Mouse (Mus musculus) MEL (cell line): Measurements from ENCODE around the gene Slc6a20b. TPM values are rescaled to one million over a fixed set of nuclear protein-coding genes. Genes with fewer than 3 reads are reported as not detected.
"Not testable (repeated sequence)": the region's sequence is repeated elsewhere in the genome, so short reads cannot be mapped to it uniquely, and the experiment has no call there.

Source experiments
- DNase-seq: peaks from one replicate; pipeline ENCODE4 v3.0.0; 2011; ENCODE audit warnings: low read depth, low spot score
- H3K27ac ChIP-seq: 2 replicates; pipeline ENCODE4 v1.5.1; 2012; ENCODE audit warnings: low read depth, mild to moderate bottlenecking, control low read depth, low read length, moderate library complexity; ENCODE audit not compliant: control insufficient read depth
- H3K27me3 ChIP-seq, 2 experiments: fragments of 150-350 bp in 1 of 2; sonication (generic) in 1 of 2; 2 replicates each; pipeline ENCODE4 v1.6.1; 2012; ENCODE audit warnings: low read length in 2 of 2, mild to moderate bottlenecking in 2 of 2, improper control_type of control experiment in 1 of 2, moderate library complexity in 1 of 2; ENCODE audit not compliant: insufficient read depth in 2 of 2, control insufficient read depth in 1 of 2
- H3K36me3 ChIP-seq, 2 experiments: 2 replicates each; pipeline ENCODE4 v1.6.1; 2012 to 2014; ENCODE audit warnings: low read length in 2 of 2, improper control_type of control experiment in 1 of 2, inconsistent platforms in 1 of 2, mild to moderate bottlenecking in 1 of 2; ENCODE audit not compliant: insufficient read depth in 2 of 2, control insufficient read depth in 1 of 2
- H3K4me1 ChIP-seq, 2 experiments: fragments of 150-350 bp in 1 of 2; sonication (generic) in 1 of 2; 2 replicates each; pipeline ENCODE4 v1.6.1; 2012; ENCODE audit warnings: low read length in 2 of 2, improper control_type of control experiment in 1 of 2, mild to moderate bottlenecking in 1 of 2; ENCODE audit not compliant: insufficient read depth in 2 of 2, control insufficient read depth in 1 of 2
- H3K4me3 ChIP-seq, 2 experiments: fragments of 150-350 bp in 1 of 2; sonication (generic) in 1 of 2; 2 replicates each; pipeline ENCODE4 v1.5.1; 2012; ENCODE audit warnings: low read depth in 2 of 2, low read length in 2 of 2, mild to moderate bottlenecking in 2 of 2, moderate library complexity in 2 of 2, control low read depth in 1 of 2, improper control_type of control experiment in 1 of 2; ENCODE audit not compliant: control insufficient read depth in 1 of 2, insufficient read depth in 1 of 2
- H3K79me2 ChIP-seq: 2 replicates; pipeline ENCODE4 v1.6.1; 2012; ENCODE audit warnings: mild to moderate bottlenecking, low read length, moderate library complexity; ENCODE audit not compliant: control insufficient read depth, poor library complexity, insufficient read depth
- H3K9ac ChIP-seq: 2 replicates; pipeline ENCODE4 v1.6.1; 2012; ENCODE audit warnings: low read depth, mild to moderate bottlenecking, control low read depth, low read length, moderate library complexity; ENCODE audit not compliant: control insufficient read depth, poor library complexity, severe bottlenecking
- H3K9me3 ChIP-seq: fragments of 150-350 bp; sonication (generic); replicated peaks from 2 replicates; pipeline ENCODE4 v1.6.1; 2012; ENCODE audit warnings: mild to moderate bottlenecking, low read length, improper control_type of control experiment, moderate library complexity; ENCODE audit not compliant: insufficient read depth
- BHLHE40 ChIP-seq: IDR thresholded peaks from 2 replicates; pipeline ENCODE4 v1.6.1; 2012; ENCODE audit warnings: low read depth, mild to moderate bottlenecking, inconsistent platforms, low read length, improper control_type of control experiment, borderline replicate concordance
- CTCF ChIP-seq, 3 experiments: IDR thresholded peaks in 2 of 3; conservative IDR thresholded peaks in 1 of 3; 2 replicates each; pipeline ENCODE4 v1.5.1; 2011 to 2012; ENCODE audit warnings: low read length in 3 of 3, low read depth in 2 of 3, mild to moderate bottlenecking in 2 of 3, improper control_type of control experiment in 1 of 3, inconsistent platforms in 1 of 3, mixed read lengths in 1 of 3, moderate library complexity in 1 of 3; ENCODE audit not compliant: control insufficient read depth in 1 of 3, insufficient read depth in 1 of 3, poor library complexity in 1 of 3, severe bottlenecking in 1 of 3
- ELF1 ChIP-seq: IDR thresholded peaks from 2 replicates; pipeline ENCODE4 v1.6.1; 2014; ENCODE audit warnings: low read depth, mild to moderate bottlenecking, inconsistent platforms, low read length, improper control_type of control experiment, moderate library complexity
- EP300 ChIP-seq, 2 experiments: IDR thresholded peaks; 2 replicates each; pipeline ENCODE4 v1.6.1; 2011; ENCODE audit warnings: improper control_type of control experiment in 2 of 2, low read length in 2 of 2, low read depth in 1 of 2, mild to moderate bottlenecking in 1 of 2
- ETS1 ChIP-seq: IDR thresholded peaks from 2 replicates; pipeline ENCODE4 v1.6.1; 2012; ENCODE audit warnings: low read depth, mild to moderate bottlenecking, inconsistent platforms, low read length, improper control_type of control experiment, moderate library complexity
- GABPA ChIP-seq: IDR thresholded peaks from 2 replicates; pipeline ENCODE4 v1.6.1; 2012; ENCODE audit warnings: low read depth, mild to moderate bottlenecking, inconsistent platforms, low read length, improper control_type of control experiment, moderate library complexity
- GATA1 ChIP-seq: IDR thresholded peaks from 2 replicates; pipeline ENCODE4 v1.6.1; 2011; ENCODE audit warnings: low read depth, low read length, improper control_type of control experiment
- KAT2A ChIP-seq: conservative IDR thresholded peaks from 2 replicates; pipeline ENCODE4 v1.6.1; 2012; ENCODE audit warnings: low read depth, low read length, improper control_type of control experiment, inconsistent platforms
- MAX ChIP-seq: IDR thresholded peaks from 2 replicates; pipeline ENCODE4 v1.6.1; 2011; ENCODE audit warnings: low read length, improper control_type of control experiment
- MAZ ChIP-seq: IDR thresholded peaks from 2 replicates; pipeline ENCODE4 v1.6.1; 2012; ENCODE audit warnings: low read depth, mild to moderate bottlenecking, inconsistent platforms, low read length, improper control_type of control experiment
- MYB ChIP-seq: IDR thresholded peaks from 2 replicates; pipeline ENCODE4 v1.6.1; 2011; ENCODE audit warnings: mild to moderate bottlenecking, low read depth, low read length, improper control_type of control experiment
- MYC ChIP-seq: IDR thresholded peaks from 2 replicates; pipeline ENCODE4 v1.6.1; 2011; ENCODE audit warnings: low read depth, mild to moderate bottlenecking, low read length, improper control_type of control experiment, moderate library complexity
- NELFE ChIP-seq: IDR thresholded peaks from 2 replicates; pipeline ENCODE4 v1.6.1; 2011; ENCODE audit warnings: low read depth, low read length, improper control_type of control experiment
- POLR2A ChIP-seq, 2 experiments: IDR thresholded peaks; 2 replicates each; pipeline ENCODE4 v1.6.1; 2011 to 2012; ENCODE audit warnings: low read length in 2 of 2, mild to moderate bottlenecking in 2 of 2, control low read depth in 1 of 2, improper control_type of control experiment in 1 of 2, low read depth in 1 of 2, moderate library complexity in 1 of 2; ENCODE audit not compliant: control insufficient read depth in 1 of 2, insufficient read depth in 1 of 2, poor library complexity in 1 of 2
- POLR2AphosphoS2 ChIP-seq: IDR thresholded peaks from 2 replicates; pipeline ENCODE4 v1.6.1; 2011; ENCODE audit warnings: low read length, improper control_type of control experiment
- POLR2AphosphoS5 ChIP-seq: IDR thresholded peaks from 2 replicates; pipeline ENCODE4 v1.6.1; 2012; ENCODE audit warnings: low read depth, borderline replicate concordance, mild to moderate bottlenecking, inconsistent platforms, low read length, moderate library complexity, mixed read lengths
- RAD21 ChIP-seq: IDR thresholded peaks from 2 replicates; pipeline ENCODE4 v1.6.1; 2011; ENCODE audit warnings: mild to moderate bottlenecking, low read depth, low read length, improper control_type of control experiment
- RCOR1 ChIP-seq: IDR thresholded peaks from 2 replicates; pipeline ENCODE4 v1.6.1; 2012; ENCODE audit warnings: low read depth, mild to moderate bottlenecking, inconsistent platforms, low read length, improper control_type of control experiment
- SIN3A ChIP-seq: IDR thresholded peaks from 2 replicates; pipeline ENCODE4 v1.6.1; 2012; ENCODE audit warnings: low read length, improper control_type of control experiment, inconsistent platforms
- TAL1 ChIP-seq: IDR thresholded peaks from 2 replicates; pipeline ENCODE4 v1.6.1; 2012; ENCODE audit warnings: mild to moderate bottlenecking, inconsistent platforms, low read length, moderate library complexity, mixed read lengths
- TBP ChIP-seq: IDR thresholded peaks from 2 replicates; pipeline ENCODE4 v1.8.0; 2011; ENCODE audit warnings: low read depth, low read length, improper control_type of control experiment
- TCF12 ChIP-seq: IDR thresholded peaks from 2 replicates; pipeline ENCODE4 v1.6.1; 2014; ENCODE audit warnings: low read depth, mild to moderate bottlenecking, inconsistent platforms, low read length, improper control_type of control experiment, moderate library complexity
- USF1 ChIP-seq: IDR thresholded peaks from 2 replicates; pipeline ENCODE4 v1.6.1; 2014; ENCODE audit warnings: low read depth, mild to moderate bottlenecking, inconsistent platforms, low read length, improper control_type of control experiment, moderate library complexity
- USF2 ChIP-seq, 2 experiments: IDR thresholded peaks; 2 replicates each; pipeline ENCODE4 v1.6.1; 2011 to 2012; ENCODE audit warnings: improper control_type of control experiment in 2 of 2, low read length in 2 of 2, borderline replicate concordance in 1 of 2, inconsistent platforms in 1 of 2, low read depth in 1 of 2, mild to moderate bottlenecking in 1 of 2; ENCODE audit not compliant: insufficient read depth in 1 of 2
- ZKSCAN1 ChIP-seq: IDR thresholded peaks from 2 replicates; pipeline ENCODE4 v1.6.1; 2012; ENCODE audit warnings: low read depth, mild to moderate bottlenecking, inconsistent platforms, low read length, improper control_type of control experiment, moderate library complexity
- polyA plus RNA-seq, 2 experiments: library from polyadenylated mRNA; stranded (reverse) in 1 of 2; unstranded in 1 of 2; fragments of >175 nt in 1 of 2; fragments of >200 nt in 1 of 2; gene quantifications; 2 replicates each; pipeline versions ENCODE4 v1.2.1 to v1.2.4; 2012; ENCODE audit warnings: low replicate concordance in 2 of 2, low read depth in 1 of 2; ENCODE audit not compliant: insufficient read length in 2 of 2, insufficient read depth in 1 of 2, missing spikeins in 1 of 2
- total RNA-seq: library from RNA; depleted of rRNA; stranded (reverse); fragments of 300-350 nt; gene quantifications from 2 replicates; pipeline ENCODE4 v1.2.3, GENCODE M21; 2012

The Slc6a20b gene
- total and polyA plus RNA-seq, 3 experiments, result 0.01 to 0.35 TPM; not detected in 1

DNA sequence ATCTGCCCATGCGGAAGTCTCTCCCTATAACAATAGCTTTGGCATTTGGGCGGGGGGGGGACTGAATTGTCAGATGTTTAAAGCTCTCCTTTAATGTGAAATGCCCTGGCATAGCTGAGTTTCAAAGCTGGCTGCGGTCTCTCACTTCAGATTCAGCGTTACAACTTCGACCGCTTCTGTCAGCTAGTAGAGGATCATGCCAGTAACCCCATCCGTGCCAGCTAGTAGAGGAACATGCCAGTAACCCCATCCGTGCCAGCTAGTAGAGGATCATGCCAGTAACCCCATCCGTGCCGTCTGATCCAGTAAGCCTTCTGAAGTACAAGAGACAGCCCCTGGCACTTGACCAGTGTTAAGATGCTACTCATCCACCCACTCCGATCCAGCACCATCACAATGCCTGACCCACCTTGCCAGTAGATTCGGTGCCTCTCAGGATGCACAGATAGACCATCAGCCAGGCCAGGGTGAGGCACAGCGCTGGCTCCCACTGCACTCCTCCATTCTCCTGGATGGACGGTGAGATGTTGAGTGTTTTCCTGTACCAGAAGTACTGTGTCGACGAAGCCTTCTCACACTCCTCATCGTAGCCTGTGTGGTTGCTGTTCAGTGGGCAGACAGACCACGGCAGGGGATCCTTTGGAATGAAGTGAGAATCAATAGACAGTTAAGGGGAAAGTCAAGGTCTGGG lies 27.8 kb upstream of the Slc6a20b start:
- DNase-seq, H3K27me3 ChIP-seq, H3K79me2 ChIP-seq, H3K27ac ChIP-seq, H3K9ac ChIP-seq, H3K4me3 ChIP-seq, H3K9me3 ChIP-seq: not testable (repeated sequence)
- Histone ChIP-seq H3K4me1 (peaks cover 12 to 14% of the 10 kb centered on the region in 2 experiments), H3K36me3 (peaks cover 0 to 13% of the 10 kb centered on the region in 2 experiments; a peak in 2 of 4 replicates)

DNA sequence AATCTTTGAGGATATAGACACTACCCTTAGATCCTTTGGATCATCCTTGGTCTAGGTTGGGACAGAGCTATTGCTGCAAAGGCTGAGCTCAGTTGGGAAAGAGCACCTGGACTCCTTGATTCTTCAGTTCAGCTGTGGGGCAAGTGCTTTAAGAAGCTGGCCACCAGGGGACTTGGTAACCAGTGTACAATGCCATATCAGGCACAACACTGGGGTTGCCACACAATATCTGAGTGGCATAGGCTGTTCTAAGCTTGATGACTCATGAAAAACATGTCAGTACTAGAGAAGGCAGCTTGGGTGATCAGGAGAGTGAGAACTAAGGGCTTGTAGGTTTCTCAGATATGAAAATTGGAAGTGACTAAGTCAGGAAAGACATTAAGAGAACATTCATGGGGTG lies 26.6 kb upstream of the Slc6a20b start:
- H3K27ac ChIP-seq, result no peak overlapping the region
- TF ChIP-seq NELFE, result no peak
- no peak for TF ChIP-seq SIN3A
- TF ChIP-seq USF1, result no peak
- TF ChIP-seq CTCF (IDR thresholded peaks at IDR 0.05 in 2 of 3, conservative IDR thresholded peaks at IDR 0.05 in 1 of 3; ENCODE audit: control insufficient read depth in 1 of 3, insufficient read depth in 1 of 3, low read depth in 2 of 3, low read length in 3 of 3, poor library complexity in 1 of 3, severe bottlenecking in 1 of 3), result peak in 1 of 3 experiments; percentile 23; a peak in 2 of 6 replicates
- TF ChIP-seq GABPA, result no peak
- no peak overlapping the region for H3K9ac ChIP-seq
- no peaks in the 10 kb centered on the region for H3K79me2 ChIP-seq
- peaks cover 0 to under 1% of the 10 kb centered on the region in 2 experiments; a peak in 1 of 4 replicates for H3K27me3 ChIP-seq
- H3K4me1 ChIP-seq, result peaks cover 12 to 14% of the 10 kb centered on the region in 2 experiments
- no peaks in the 10 kb centered on the region for H3K9me3 ChIP-seq
- peak; percentile 41 for DNase-seq
- no peak overlapping the region for H3K4me3 ChIP-seq
- H3K36me3 ChIP-seq, result peaks cover 0 to 13% of the 10 kb centered on the region in 2 experiments; a peak in 2 of 4 replicates

DNA sequence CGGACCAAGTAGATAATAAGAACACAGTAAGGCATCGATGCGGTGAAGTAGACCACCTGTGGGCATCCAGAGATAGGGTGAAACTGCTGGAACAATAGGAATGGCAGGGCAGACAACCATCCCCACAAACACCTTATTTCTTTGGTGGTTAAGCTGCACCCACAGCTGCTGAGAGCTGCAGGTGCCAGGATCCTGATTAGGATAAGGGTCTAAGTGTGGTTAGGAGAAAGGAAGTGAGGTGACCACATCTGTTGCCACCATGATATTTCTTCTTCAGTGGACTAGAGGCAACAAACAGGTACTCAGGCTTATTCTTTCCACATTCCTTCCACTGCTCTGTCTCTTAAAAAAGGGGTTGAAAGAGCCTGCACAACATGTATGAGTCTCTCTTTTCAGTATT lies 25.1 kb upstream of the Slc6a20b start:
- peak; percentile 79 for DNase-seq
- Histone ChIP-seq H3K36me3 (peaks cover 0 to 13% of the 10 kb centered on the region in 2 experiments; a peak in 2 of 4 replicates), H3K4me3 (no peak overlapping the region), H3K4me1 (peaks cover 12 to 14% of the 10 kb centered on the region in 2 experiments), H3K79me2 (no peaks in the 10 kb centered on the region), H3K9me3 (no peaks in the 10 kb centered on the region), H3K27ac (no peak overlapping the region), H3K9ac (no peak overlapping the region), H3K27me3 (peaks cover 0 to 4% of the 10 kb centered on the region in 2 experiments; a peak in 1 of 4 replicates)
- peak; percentile 64 for TF ChIP-seq RCOR1
- no peak for TF ChIP-seq GABPA
- TF ChIP-seq ELF1, result no peak
- peak; percentile 92 for TF ChIP-seq TCF12
- peak; percentile 95 for TF ChIP-seq TAL1
- no peak for TF ChIP-seq MYC
- TF ChIP-seq TBP, result no peak
- no peak for TF ChIP-seq MAX
- TF ChIP-seq EP300 (IDR thresholded peaks at IDR 0.05; ENCODE audit: low read depth in 1 of 2, low read length in 2 of 2), result peak; percentile 92 to 93
- peak; percentile 85 for TF ChIP-seq GATA1
- TF ChIP-seq POLR2A (IDR thresholded peaks at IDR 0.05; ENCODE audit: control insufficient read depth in 1 of 2, insufficient read depth in 1 of 2, low read depth in 1 of 2, low read length in 2 of 2, poor library complexity in 1 of 2), result no peak
- no peak for TF ChIP-seq ZKSCAN1
- no peak for TF ChIP-seq USF1
- no peak for TF ChIP-seq USF2 (IDR thresholded peaks at IDR 0.05; ENCODE audit: borderline replicate concordance in 1 of 2, insufficient read depth in 1 of 2, low read depth in 1 of 2, low read length in 2 of 2)
- no peak for TF ChIP-seq MAZ
- no peak for TF ChIP-seq MYB
- TF ChIP-seq SIN3A, result no peak
- no peak for TF ChIP-seq NELFE
- no peak for TF ChIP-seq RAD21
- no peak for TF ChIP-seq BHLHE40
- peak; percentile 62 for TF ChIP-seq ETS1
- no peak for TF ChIP-seq POLR2AphosphoS2
- TF ChIP-seq POLR2AphosphoS5, result no peak
- no peak for TF ChIP-seq KAT2A
